Mouse (Mus musculus): ENCODE results near the gene Ect2l. TPM values are rescaled to one million over a fixed set of nuclear protein-coding genes. Genes with fewer than 3 reads are reported as not detected.

Ect2l gene
- polyA plus RNA-seq, 2 experiments = 1.0 to 1.5 TPM

DNA sequence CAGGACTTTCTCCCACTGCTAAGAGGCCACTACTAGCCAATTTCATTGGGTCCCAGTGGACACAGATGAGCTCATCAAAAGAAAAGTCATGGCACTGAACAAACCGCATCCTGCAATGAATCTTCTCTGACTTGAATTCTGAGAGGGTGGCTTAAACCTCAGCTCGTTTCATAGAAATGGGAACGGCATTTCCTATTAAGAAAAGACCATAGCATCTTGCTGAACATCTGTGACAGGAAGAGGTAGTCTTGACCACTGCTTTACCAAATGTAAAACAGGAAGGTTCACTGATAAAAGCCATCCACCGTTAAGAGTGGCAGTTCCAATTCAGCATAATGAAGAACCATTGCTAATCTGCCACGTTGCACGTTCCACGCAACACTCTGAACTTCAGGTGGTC lies 34.0 kb downstream of the Ect2l start:
- H3K4me2 ChIP-seq (replicated peaks; ENCODE audit: low read depth, low read length, severe bottlenecking) = no peak overlapping the region
- ATAC-seq (ENCODE audit: low FRiP score, low read depth) (no peak), DNase-seq (ENCODE audit: low spot score) (no peak)
- H3K27ac ChIP-seq (replicated peaks; ENCODE audit: low read depth, low read length) = no peak overlapping the region
- no peaks in the 10 kb centered on the region for H3K9me3 ChIP-seq (ENCODE audit: control insufficient read depth, low read length)
- H3K36me3 ChIP-seq (ENCODE audit: control insufficient read depth, insufficient read depth, low read length) = no peaks in the 10 kb centered on the region
- no peak overlapping the region for H3K9ac ChIP-seq (ENCODE audit: low read depth, low read length, severe bottlenecking)
- no peak for TF ChIP-seq POLR2A (IDR thresholded peaks at IDR 0.05; ENCODE audit: borderline replicate concordance, extremely low read depth, insufficient read depth, insufficient read length)
- H3K4me3 ChIP-seq (replicated peaks; ENCODE audit: low read length) = no peak overlapping the region
- WGBS = 83% methylated on average over 7 of the region's 7 CpGs
- no peaks in the 10 kb centered on the region for H3K4me1 ChIP-seq (ENCODE audit: control insufficient read depth, insufficient read depth, low read length)
- no peaks in the 10 kb centered on the region for H3K27me3 ChIP-seq (ENCODE audit: control insufficient read depth, insufficient read depth, low read length)

DNA sequence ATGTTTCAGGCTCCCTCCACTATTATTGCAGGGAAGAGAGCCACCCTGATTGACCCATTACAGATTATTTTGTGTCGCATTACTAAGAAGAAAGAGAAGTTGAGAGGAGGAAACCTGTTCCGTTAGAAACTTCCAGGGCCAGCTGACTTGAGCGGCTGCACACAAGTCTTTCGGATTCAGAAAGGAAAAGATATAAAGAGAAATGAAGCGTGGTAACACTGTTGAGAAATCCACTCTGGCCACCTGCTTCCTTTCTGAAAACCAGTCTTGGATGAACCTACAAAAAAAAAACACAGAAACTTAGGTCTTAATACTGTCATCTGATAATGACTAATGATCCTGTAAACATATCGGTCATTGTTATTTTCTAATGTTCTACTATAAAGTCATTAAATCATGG lies 35.6 kb downstream of the Ect2l start:
- no peak for TF ChIP-seq POLR2A (IDR thresholded peaks at IDR 0.05; ENCODE audit: borderline replicate concordance, extremely low read depth, insufficient read depth, insufficient read length)
- Histone ChIP-seq H3K36me3 (ENCODE audit: control insufficient read depth, insufficient read depth, low read length) (no peaks in the 10 kb centered on the region), H3K27ac (replicated peaks; ENCODE audit: low read depth, low read length) (no peak overlapping the region), H3K4me1 (ENCODE audit: control insufficient read depth, insufficient read depth, low read length) (no peaks in the 10 kb centered on the region), H3K9me3 (ENCODE audit: control insufficient read depth, low read length) (no peaks in the 10 kb centered on the region), H3K4me2 (replicated peaks; ENCODE audit: low read depth, low read length, severe bottlenecking) (no peak overlapping the region), H3K4me3 (replicated peaks; ENCODE audit: low read length) (no peak overlapping the region), H3K27me3 (ENCODE audit: control insufficient read depth, insufficient read depth, low read length) (no peaks in the 10 kb centered on the region), H3K9ac (ENCODE audit: low read depth, low read length, severe bottlenecking) (no peak overlapping the region)
- no peak for ATAC-seq (ENCODE audit: low FRiP score, low read depth)
- no peak for DNase-seq (ENCODE audit: low spot score)
- 88% methylated on average over 6 of the region's 6 CpGs for WGBS

DNA sequence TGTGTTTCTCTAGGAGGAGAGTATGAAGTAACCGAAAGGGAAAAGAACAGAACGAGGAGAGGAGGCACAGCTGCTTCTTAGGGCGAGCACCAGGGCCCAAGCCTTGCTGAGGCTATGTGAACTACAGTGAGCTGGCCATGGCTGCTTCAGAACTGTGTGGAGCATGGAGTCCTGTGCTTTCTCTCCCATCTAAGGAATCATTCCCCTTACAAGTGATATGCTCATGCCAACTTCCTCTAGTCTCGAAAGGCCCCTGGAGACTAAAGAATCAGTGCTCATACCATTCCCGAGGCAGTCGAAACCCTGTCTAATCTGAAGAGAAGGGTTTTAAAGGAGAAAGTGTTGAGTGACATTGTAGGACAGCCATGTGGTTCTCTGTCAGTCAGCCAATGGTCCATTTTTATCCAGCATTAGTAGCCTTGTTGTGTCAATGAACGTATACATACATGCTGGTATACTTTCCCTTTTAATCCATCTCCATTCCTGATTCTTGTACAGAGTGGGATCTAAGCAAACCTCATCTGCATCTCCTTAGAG lies 48.2 kb downstream of the Ect2l start:
- H3K27me3 ChIP-seq (ENCODE audit: control insufficient read depth, insufficient read depth, low read length) = no peaks in the 10 kb centered on the region
- H3K36me3 ChIP-seq (ENCODE audit: control insufficient read depth, insufficient read depth, low read length) = no peaks in the 10 kb centered on the region
- TF ChIP-seq POLR2A (IDR thresholded peaks at IDR 0.05; ENCODE audit: borderline replicate concordance, extremely low read depth, insufficient read depth, insufficient read length) = no peak
- H3K4me2 ChIP-seq (replicated peaks; ENCODE audit: low read depth, low read length, severe bottlenecking) = no peak overlapping the region
- H3K9me3 ChIP-seq (ENCODE audit: control insufficient read depth, low read length) = no peaks in the 10 kb centered on the region
- no peak overlapping the region for H3K9ac ChIP-seq (ENCODE audit: low read depth, low read length, severe bottlenecking)
- no peak overlapping the region for H3K4me3 ChIP-seq (replicated peaks; ENCODE audit: low read length)
- DNase-seq (ENCODE audit: low spot score) (no peak), ATAC-seq (ENCODE audit: low FRiP score, low read depth) (no peak)
- no peak overlapping the region for H3K27ac ChIP-seq (replicated peaks; ENCODE audit: low read depth, low read length)
- no peaks in the 10 kb centered on the region for H3K4me1 ChIP-seq (ENCODE audit: control insufficient read depth, insufficient read depth, low read length)
- 85% methylated on average over 7 of the region's 7 CpGs for WGBS

DNA sequence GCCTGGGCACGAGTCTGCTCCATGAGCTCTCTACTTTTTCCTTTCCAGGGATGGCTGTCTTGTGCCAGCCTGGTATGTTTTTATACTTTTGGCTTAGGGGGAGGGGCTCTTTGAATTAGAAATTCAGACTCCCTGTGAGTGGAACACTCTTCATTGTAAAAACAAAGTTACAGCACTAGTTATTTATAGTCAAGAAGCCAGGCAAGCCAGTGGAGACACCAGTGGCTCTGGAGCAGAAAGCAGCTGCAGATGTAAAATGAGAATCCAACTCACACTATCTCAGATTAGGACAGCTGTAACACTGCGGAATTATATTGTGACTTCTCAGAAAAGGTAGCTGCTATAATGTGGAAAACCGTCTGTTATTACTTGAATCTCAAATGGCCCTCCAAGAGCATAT lies 63.5 kb downstream of the Ect2l start:
- no peak for TF ChIP-seq POLR2A (IDR thresholded peaks at IDR 0.05; ENCODE audit: borderline replicate concordance, extremely low read depth, insufficient read depth, insufficient read length)
- WGBS = 65% methylated on average over 3 of the region's 3 CpGs
- ATAC-seq (ENCODE audit: low FRiP score, low read depth) (peak; percentile 57), DNase-seq (ENCODE audit: low spot score) (peak; percentile 11)
- Histone ChIP-seq H3K27ac (replicated peaks; ENCODE audit: low read depth, low read length) (no peak overlapping the region), H3K27me3 (ENCODE audit: control insufficient read depth, insufficient read depth, low read length) (no peaks in the 10 kb centered on the region), H3K36me3 (ENCODE audit: control insufficient read depth, insufficient read depth, low read length) (no peaks in the 10 kb centered on the region), H3K4me3 (replicated peaks; ENCODE audit: low read length) (no peak overlapping the region), H3K4me1 (ENCODE audit: control insufficient read depth, insufficient read depth, low read length) (no peaks in the 10 kb centered on the region), H3K9me3 (ENCODE audit: control insufficient read depth, low read length) (no peaks in the 10 kb centered on the region), H3K9ac (ENCODE audit: low read depth, low read length, severe bottlenecking) (no peak overlapping the region), H3K4me2 (replicated peaks; ENCODE audit: low read depth, low read length, severe bottlenecking) (no peak overlapping the region)

DNA sequence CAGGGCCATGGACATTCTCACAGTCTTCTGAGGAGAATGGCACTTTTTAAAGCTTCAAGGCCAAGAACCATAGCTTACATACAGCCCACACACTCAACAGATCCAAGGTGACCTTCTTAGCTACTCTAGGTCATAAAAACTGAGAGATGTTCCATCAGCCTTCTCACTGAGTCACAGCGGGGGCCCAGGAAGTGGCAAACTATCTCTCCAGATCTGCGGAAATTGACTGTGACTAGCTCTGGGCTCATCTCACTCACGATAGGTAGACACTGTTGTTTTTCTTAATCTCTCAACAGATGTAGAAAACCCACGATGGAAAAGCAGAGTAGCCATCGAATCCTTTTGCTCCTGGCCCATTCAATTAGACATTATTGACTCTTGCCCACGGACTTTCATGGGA lies 68.5 kb downstream of the Ect2l start:
- ATAC-seq (ENCODE audit: low FRiP score, low read depth) = no peak

DNA sequence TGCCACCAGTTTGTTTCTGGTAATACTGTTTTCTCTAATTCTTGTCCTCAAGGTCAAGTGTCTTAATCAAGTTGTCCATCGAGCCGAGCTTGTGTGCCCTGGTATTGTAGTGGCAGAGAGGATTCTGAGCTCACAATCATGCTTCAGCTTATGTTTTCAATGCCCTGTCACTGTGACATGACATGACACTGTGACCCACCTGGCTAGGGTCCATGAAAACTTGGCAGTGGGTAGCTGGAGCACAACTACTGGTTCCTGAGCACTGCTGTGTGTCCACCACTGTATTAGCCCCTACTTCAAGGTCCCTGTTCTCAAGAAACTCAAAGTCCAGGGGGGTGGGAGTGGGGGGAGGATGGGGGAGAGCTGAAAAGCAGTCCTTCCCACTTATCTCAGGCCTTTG lies 69.3 kb downstream of the Ect2l start:
- no peaks in the 10 kb centered on the region for H3K4me1 ChIP-seq (ENCODE audit: control insufficient read depth, insufficient read depth, low read length)
- WGBS = 88% methylated on average over 2 of the region's 2 CpGs
- ATAC-seq (ENCODE audit: low FRiP score, low read depth) (no peak), DNase-seq (ENCODE audit: low spot score) (no peak)
- no peak for TF ChIP-seq POLR2A (IDR thresholded peaks at IDR 0.05; ENCODE audit: borderline replicate concordance, extremely low read depth, insufficient read depth, insufficient read length)
- no peak overlapping the region for H3K27ac ChIP-seq (replicated peaks; ENCODE audit: low read depth, low read length)
- H3K9ac ChIP-seq (ENCODE audit: low read depth, low read length, severe bottlenecking) = no peak overlapping the region
- H3K9me3 ChIP-seq (ENCODE audit: control insufficient read depth, low read length) = no peaks in the 10 kb centered on the region
- no peak overlapping the region for H3K4me2 ChIP-seq (replicated peaks; ENCODE audit: low read depth, low read length, severe bottlenecking)
- no peaks in the 10 kb centered on the region for H3K27me3 ChIP-seq (ENCODE audit: control insufficient read depth, insufficient read depth, low read length)
- no peaks in the 10 kb centered on the region for H3K36me3 ChIP-seq (ENCODE audit: control insufficient read depth, insufficient read depth, low read length)
- H3K4me3 ChIP-seq (replicated peaks; ENCODE audit: low read length) = no peak overlapping the region

More for the DNA sequence above, 68.5 kb downstream of the Ect2l start:
- 88% methylated on average over 6 of the region's 6 CpGs for WGBS
- H3K9ac ChIP-seq (ENCODE audit: low read depth, low read length, severe bottlenecking) = no peak overlapping the region
- no peak for TF ChIP-seq POLR2A (IDR thresholded peaks at IDR 0.05; ENCODE audit: borderline replicate concordance, extremely low read depth, insufficient read depth, insufficient read length)
- DNase-seq (ENCODE audit: low spot score) = no peak
- no peaks in the 10 kb centered on the region for H3K36me3 ChIP-seq (ENCODE audit: control insufficient read depth, insufficient read depth, low read length)
- H3K9me3 ChIP-seq (ENCODE audit: control insufficient read depth, low read length) = no peaks in the 10 kb centered on the region
- no peak overlapping the region for H3K4me2 ChIP-seq (replicated peaks; ENCODE audit: low read depth, low read length, severe bottlenecking)
- H3K27ac ChIP-seq (replicated peaks; ENCODE audit: low read depth, low read length) = no peak overlapping the region
- no peaks in the 10 kb centered on the region for H3K4me1 ChIP-seq (ENCODE audit: control insufficient read depth, insufficient read depth, low read length)
- no peaks in the 10 kb centered on the region for H3K27me3 ChIP-seq (ENCODE audit: control insufficient read depth, insufficient read depth, low read length)
- H3K4me3 ChIP-seq (replicated peaks; ENCODE audit: low read length) = no peak overlapping the region
